Mouse (Mus musculus) ES-Bruce4 (cell line): Measurements from ENCODE around the gene Fosb. TPM values are rescaled to one million over a fixed set of nuclear protein-coding genes. Genes with fewer than 3 reads are reported as not detected.

Source experiments
- H3K27ac ChIP-seq: 2 replicates; pipeline ENCODE4 v1.5.1; 2012; ENCODE audit warnings: low read length, inconsistent platforms; ENCODE audit not compliant: insufficient read depth
- H3K27me3 ChIP-seq: 2 replicates; pipeline ENCODE4 v1.6.1; 2012; ENCODE audit warnings: mild to moderate bottlenecking, low read length, inconsistent platforms; ENCODE audit not compliant: control insufficient read depth, poor library complexity, insufficient read depth, severe bottlenecking
- H3K36me3 ChIP-seq: 2 replicates; pipeline ENCODE4 v1.6.1; 2012; ENCODE audit warnings: inconsistent platforms, mild to moderate bottlenecking, low read length, moderate library complexity; ENCODE audit not compliant: control insufficient read depth, poor library complexity, insufficient read depth, severe bottlenecking
- H3K4me1 ChIP-seq: one replicate; pipeline ENCODE4 v1.8.1; 2011; ENCODE audit warnings: low read length; ENCODE audit not compliant: control insufficient read depth, insufficient read depth
- H3K4me3 ChIP-seq: 2 replicates; pipeline ENCODE4 v1.5.1; 2011; ENCODE audit warnings: low read depth, mild to moderate bottlenecking, low read length
- H3K9ac ChIP-seq: 2 replicates; pipeline ENCODE4 v1.6.1; 2012; ENCODE audit warnings: low read depth, mild to moderate bottlenecking, inconsistent platforms; ENCODE audit not compliant: poor library complexity, severe bottlenecking
- H3K9me3 ChIP-seq: replicated peaks from 2 replicates; pipeline ENCODE4 v1.6.1; 2012; ENCODE audit warnings: mild to moderate bottlenecking, low read length, inconsistent platforms; ENCODE audit not compliant: control insufficient read depth, poor library complexity, insufficient read depth, severe bottlenecking
- CTCF ChIP-seq: IDR thresholded peaks from one replicate; pipeline ENCODE4 v1.8.1; 2011; ENCODE audit warnings: low read depth, low read length
- EP300 ChIP-seq: IDR thresholded peaks from 2 replicates; pipeline ENCODE4 v1.6.1; 2011; ENCODE audit warnings: low read depth, low read length; ENCODE audit not compliant: insufficient read depth
- POLR2A ChIP-seq: IDR thresholded peaks from one replicate; pipeline ENCODE4 v1.8.1; 2011; ENCODE audit warnings: low read length; ENCODE audit not compliant: insufficient read depth
- polyA plus RNA-seq: library from polyadenylated mRNA; stranded (reverse); fragments of >200 nt; gene quantifications from 2 replicates; pipeline ENCODE4 v1.2.4, GENCODE M21; 2011; ENCODE audit warnings: low read depth; ENCODE audit not compliant: missing spikeins, insufficient read depth, insufficient read length

Gene Fosb
- polyA plus RNA-seq, 1 experiment = 1.1 TPM

GRCm38 (mm10) chr7:19327128-19327527 is 17.3 kb upstream of the Fosb start:
- H3K27ac ChIP-seq = no peak overlapping the region
- no peaks in the 10 kb centered on the region for H3K36me3 ChIP-seq
- no peaks in the 10 kb centered on the region for H3K27me3 ChIP-seq
- no peaks in the 10 kb centered on the region for H3K9me3 ChIP-seq
- peak overlapping the region; percentile 9; the same call in 1 of the 2 replicates for H3K9ac ChIP-seq
- H3K4me1 ChIP-seq = no peaks in the 10 kb centered on the region
- peak overlapping the region; percentile 42 for H3K4me3 ChIP-seq
- no peak for TF ChIP-seq CTCF

- Histone ChIP-seq H3K27ac (no peak overlapping the region), H3K9ac (no peak overlapping the region)
Measured at GRCm38 (mm10) chr7:19326359-19326758, 16.5 kb upstream of the Fosb start.

GRCm38 (mm10) chr7:19325262-19326199 is 15.7 kb upstream of the Fosb start:
- Histone ChIP-seq H3K4me3 (no peak overlapping the region), H3K36me3 (no peaks in the 10 kb centered on the region), H3K27ac (no peak overlapping the region), H3K27me3 (no peaks in the 10 kb centered on the region), H3K9me3 (no peaks in the 10 kb centered on the region), H3K9ac (no peak overlapping the region), H3K4me1 (no peaks in the 10 kb centered on the region)
- TF ChIP-seq EP300 = no peak
- no peak for TF ChIP-seq CTCF
- TF ChIP-seq POLR2A = no peak

More at GRCm38 (mm10) chr7:19326359-19326758, 16.5 kb upstream of the Fosb start:
- Histone ChIP-seq H3K4me1 (no peaks in the 10 kb centered on the region), H3K9me3 (no peaks in the 10 kb centered on the region), H3K36me3 (no peaks in the 10 kb centered on the region), H3K27me3 (no peaks in the 10 kb centered on the region), H3K4me3 (peak overlapping the region; percentile 34; the same call in 1 of the 2 replicates)
- no peak for TF ChIP-seq POLR2A
- TF ChIP-seq CTCF = no peak
- no peak for TF ChIP-seq EP300

GRCm38 (mm10) chr7:19324221-19324620 is 14.4 kb upstream of the Fosb start:
- H3K9ac ChIP-seq = no peak overlapping the region
- no peak overlapping the region for H3K27ac ChIP-seq
- no peaks in the 10 kb centered on the region for H3K4me1 ChIP-seq
- no peaks in the 10 kb centered on the region for H3K27me3 ChIP-seq
- H3K9me3 ChIP-seq = no peaks in the 10 kb centered on the region
- H3K4me3 ChIP-seq = no peak overlapping the region
- TF ChIP-seq CTCF = no peak
- TF ChIP-seq EP300 = no peak
- TF ChIP-seq POLR2A = no peak
- no peaks in the 10 kb centered on the region for H3K36me3 ChIP-seq

GRCm38 (mm10) chr7:19322489-19322888 is 12.6 kb upstream of the Fosb start:
- H3K27ac ChIP-seq = no peak overlapping the region
- TF ChIP-seq CTCF (no peak), EP300 (no peak), POLR2A (no peak)
- no peak overlapping the region for H3K9ac ChIP-seq
- H3K4me3 ChIP-seq = no peak overlapping the region
- no peaks in the 10 kb centered on the region for H3K36me3 ChIP-seq
- no peaks in the 10 kb centered on the region for H3K27me3 ChIP-seq
- no peaks in the 10 kb centered on the region for H3K9me3 ChIP-seq
- no peaks in the 10 kb centered on the region for H3K4me1 ChIP-seq

GRCm38 (mm10) chr7:19321464-19321863 is 11.6 kb upstream of the Fosb start:
- H3K36me3 ChIP-seq = no peaks in the 10 kb centered on the region
- H3K4me1 ChIP-seq = no peaks in the 10 kb centered on the region
- H3K9me3 ChIP-seq = no peaks in the 10 kb centered on the region
- H3K9ac ChIP-seq = no peak overlapping the region
- H3K4me3 ChIP-seq = no peak overlapping the region
- H3K27me3 ChIP-seq = no peaks in the 10 kb centered on the region
- H3K27ac ChIP-seq = no peak overlapping the region
- no peak for TF ChIP-seq EP300
- no peak for TF ChIP-seq POLR2A
- no peak for TF ChIP-seq CTCF
